Mouse (Mus musculus) layer of hippocampus, adult 9-11 months (tissue): Measurements from ENCODE around the gene Plce1.

Experiments
- DNase-seq: peaks from one replicate; pipeline ENCODE4 v3.0.0; 2022

Gene Plce1

GRCm38 (mm10) chr19:38745810-38746491 is 265.0 kb downstream of the Plce1 start:
- no peak for DNase-seq

- DNase-seq = no peak
These were observed 265.6 kb downstream of the Plce1 start for GRCm38 (mm10) chr19:38746492-38747014.

- no peak for DNase-seq
These were observed 269.3 kb downstream of the Plce1 start for GRCm38 (mm10) chr19:38750192-38750591.

GRCm38 (mm10) chr19:38757161-38757560 is 276.3 kb downstream of the Plce1 start:
- DNase-seq = no peak

- no peak for DNase-seq
These were observed 277.1 kb downstream of the Plce1 start for GRCm38 (mm10) chr19:38758056-38758455.

- no peak for DNase-seq
These were observed 278.0 kb downstream of the Plce1 start for GRCm38 (mm10) chr19:38758685-38759472.

- DNase-seq = no peak
These were observed 279.5 kb downstream of the Plce1 start for GRCm38 (mm10) chr19:38760441-38760840.

GRCm38 (mm10) chr19:38766306-38766705 is 285.4 kb downstream of the Plce1 start:
- DNase-seq = no peak

- DNase-seq = peak; percentile 24
These were observed 294.6 kb downstream of the Plce1 start for GRCm38 (mm10) chr19:38775548-38775947.

- DNase-seq = peak; percentile 75
These were observed 297.9 kb downstream of the Plce1 start for GRCm38 (mm10) chr19:38778805-38779204.

GRCm38 (mm10) chr19:38783542-38783941 is 302.6 kb downstream of the Plce1 start:
- DNase-seq = no peak

GRCm38 (mm10) chr19:38787756-38788155 is 306.8 kb downstream of the Plce1 start:
- peak; percentile 6 for DNase-seq

GRCm38 (mm10) chr19:38793563-38794045 is 312.7 kb downstream of the Plce1 start:
- DNase-seq = peak; percentile 12

- no peak for DNase-seq
These were observed 315.6 kb downstream of the Plce1 start for GRCm38 (mm10) chr19:38796546-38796945.

- peak; percentile 78 for DNase-seq
These were observed 317.4 kb downstream of the Plce1 start for GRCm38 (mm10) chr19:38798291-38798690.

GRCm38 (mm10) chr19:38798801-38799200 is 317.9 kb downstream of the Plce1 start:
- DNase-seq = no peak

GRCm38 (mm10) chr19:38818191-38818590 is 337.3 kb downstream of the Plce1 start:
- no peak for DNase-seq

- peak; percentile 89 for DNase-seq
These were observed 338.0 kb downstream of the Plce1 start, which contains the start of gene Noc3l for GRCm38 (mm10) chr19:38818766-38819426. Gene Noc3l, minus strand, starts transcription at chr19:38819237.

- peak; percentile 9 for DNase-seq
These were observed 338.5 kb downstream of the Plce1 start for GRCm38 (mm10) chr19:38819427-38819802.

- DNase-seq = no peak
These were observed 339.4 kb downstream of the Plce1 start for GRCm38 (mm10) chr19:38820186-38820804.

- DNase-seq = no peak
These were observed 352.3 kb downstream of the Plce1 start for GRCm38 (mm10) chr19:38833224-38833623.
